Mouse (Mus musculus) cortical plate, adult 2 months (tissue): ENCODE measurements around the gene 4833427G06Rik. TPM values are rescaled to one million over a fixed set of nuclear protein-coding genes. Genes with fewer than 3 reads are reported as not detected.

Source experiments
- H3K27ac ChIP-seq: fragments of 200-500 bp; 2 replicates; pipeline ENCODE4 v1.5.1; 2012; ENCODE audit warnings: low read length, control low read depth, inconsistent platforms; ENCODE audit not compliant: insufficient read depth
- H3K4me1 ChIP-seq: fragments of 200-500 bp; 2 replicates; pipeline ENCODE4 v1.6.1; 2011; ENCODE audit warnings: low read length; ENCODE audit not compliant: control insufficient read depth, insufficient read depth
- H3K4me3 ChIP-seq: fragments of 200-500 bp; 2 replicates; pipeline ENCODE4 v1.5.1; 2011; ENCODE audit warnings: mild to moderate bottlenecking, low read length, control low read depth; ENCODE audit not compliant: insufficient read depth
- CTCF ChIP-seq: fragments of 200-500 bp; IDR thresholded peaks from 2 replicates; pipeline ENCODE4 v1.5.1; 2011; ENCODE audit warnings: mild to moderate bottlenecking, control low read depth, low read length; ENCODE audit not compliant: insufficient read depth; ENCODE audit errors: extremely low read depth
- POLR2A ChIP-seq: fragments of 200-500 bp; IDR thresholded peaks from 2 replicates; pipeline ENCODE4 v1.6.1; 2011; ENCODE audit warnings: mild to moderate bottlenecking, low read length, control low read depth; ENCODE audit not compliant: insufficient read depth; ENCODE audit errors: extremely low read depth
- polyA plus RNA-seq: library from polyadenylated mRNA; depleted of rRNA; stranded (reverse); fragments of >200 nt; gene quantifications from 2 replicates; pipeline ENCODE4 v1.2.3, GENCODE M21; 2012

Gene 4833427G06Rik
- polyA plus RNA-seq, 1 experiment: 0.35 TPM

DNA sequence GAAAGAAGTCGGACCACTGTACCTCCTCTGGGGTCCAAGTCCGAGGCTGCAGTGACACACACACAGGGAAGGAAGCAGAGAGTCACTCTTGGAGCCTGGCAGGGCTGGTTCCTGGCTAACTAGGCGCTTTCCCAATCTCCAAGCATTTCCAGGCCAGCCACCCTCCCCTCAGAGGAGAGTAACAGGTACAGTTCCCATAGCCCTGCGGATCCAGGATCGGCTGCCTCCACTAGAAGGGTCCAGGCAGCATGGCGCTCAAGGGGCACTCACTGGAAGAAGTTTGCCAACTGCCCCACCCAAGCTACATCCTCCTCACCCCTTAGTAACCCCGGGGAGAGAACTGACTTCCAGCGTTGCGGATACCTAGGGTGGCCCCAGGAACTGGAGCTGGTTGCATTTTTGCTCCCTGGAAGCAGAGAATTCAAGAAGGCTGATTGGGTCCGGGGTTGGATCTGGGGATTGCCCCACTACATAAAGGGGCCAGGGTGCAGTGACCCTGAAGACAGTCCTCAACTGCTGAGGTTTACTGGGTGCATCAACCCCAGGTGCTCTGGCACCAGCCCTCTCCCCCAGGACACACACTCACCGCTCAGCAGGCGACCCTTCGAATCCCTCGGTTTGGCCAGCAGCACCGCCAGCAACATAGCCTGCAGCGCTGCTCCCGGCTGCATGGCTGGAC lies 25.4 kb downstream of the 4833427G06Rik start:
- Histone ChIP-seq H3K4me3 (peak overlapping the region; percentile 36), H3K27ac (no peak overlapping the region), H3K4me1 (no peaks in the 10 kb centered on the region)
- TF ChIP-seq POLR2A (no peak), CTCF (no peak)

DNA sequence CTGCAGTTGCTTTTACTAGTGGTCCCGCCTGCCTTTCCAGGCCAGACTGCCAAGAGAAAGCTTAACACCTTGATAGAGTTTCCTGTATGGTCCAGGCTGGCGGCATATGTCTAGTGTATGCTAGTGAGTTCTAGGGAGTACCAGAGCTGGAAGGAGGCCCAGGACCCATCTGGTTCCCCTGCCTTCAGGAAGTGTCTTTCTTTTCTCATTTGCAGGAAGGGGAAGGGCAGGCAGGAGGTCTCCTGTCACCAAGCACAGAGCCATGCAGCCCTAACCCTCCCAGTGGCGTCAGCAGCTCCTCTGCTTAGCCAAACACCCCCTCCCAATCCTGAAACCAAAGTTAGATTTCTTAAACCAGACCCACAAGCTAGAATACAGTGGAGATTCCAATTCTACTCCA lies 26.1 kb downstream of the 4833427G06Rik start:
- Histone ChIP-seq H3K27ac (no peak overlapping the region), H3K4me3 (peak overlapping the region; percentile 36; the same call in 1 of the 2 replicates), H3K4me1 (no peaks in the 10 kb centered on the region)
- no peak for TF ChIP-seq CTCF

DNA sequence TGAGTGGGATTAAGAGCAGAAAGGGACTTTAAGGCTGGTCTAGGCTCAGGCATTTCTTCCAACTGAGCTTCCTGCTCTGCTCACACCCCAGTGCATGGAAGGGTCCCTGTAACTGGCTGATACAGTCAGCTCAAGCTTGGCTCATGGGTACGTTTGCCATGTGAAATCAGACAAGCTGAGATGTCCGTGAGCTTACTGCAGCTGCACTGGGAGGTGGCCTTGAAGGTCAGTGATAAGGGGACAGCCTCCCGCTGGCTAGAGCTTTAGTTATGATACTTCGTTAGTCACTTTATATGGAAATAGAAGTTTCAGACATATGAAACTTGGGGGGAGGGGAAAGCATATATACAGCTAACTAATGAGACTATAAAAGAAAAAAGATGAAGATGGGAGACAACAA lies 31.1 kb downstream of the 4833427G06Rik start:
- Histone ChIP-seq H3K27ac (no peak overlapping the region), H3K4me1 (no peaks in the 10 kb centered on the region), H3K4me3 (no peak overlapping the region)
- TF ChIP-seq POLR2A: no peak
- TF ChIP-seq CTCF: no peak

DNA sequence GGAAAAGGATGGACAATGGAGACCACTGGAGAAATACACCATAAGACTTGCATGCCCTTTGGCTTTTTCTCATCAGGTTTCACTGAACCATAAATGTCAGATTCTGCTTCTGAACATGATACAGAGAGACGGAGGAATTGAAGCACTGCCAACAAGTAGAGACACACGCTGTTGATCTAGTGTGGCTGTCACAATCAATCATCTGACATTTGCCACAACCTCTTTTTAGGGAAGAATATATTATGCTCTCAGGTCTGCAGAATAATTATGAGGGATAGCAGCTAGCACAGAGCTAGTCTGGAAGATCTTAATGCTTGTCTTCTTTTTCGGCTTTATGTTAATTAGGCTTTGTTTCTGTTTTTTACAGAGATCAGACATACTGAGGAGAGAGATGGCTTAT lies 33.7 kb downstream of the 4833427G06Rik start:
- H3K4me1 ChIP-seq: no peaks in the 10 kb centered on the region
- no peak overlapping the region for H3K27ac ChIP-seq
- no peak for TF ChIP-seq CTCF
- TF ChIP-seq POLR2A: no peak
- no peak overlapping the region for H3K4me3 ChIP-seq

DNA sequence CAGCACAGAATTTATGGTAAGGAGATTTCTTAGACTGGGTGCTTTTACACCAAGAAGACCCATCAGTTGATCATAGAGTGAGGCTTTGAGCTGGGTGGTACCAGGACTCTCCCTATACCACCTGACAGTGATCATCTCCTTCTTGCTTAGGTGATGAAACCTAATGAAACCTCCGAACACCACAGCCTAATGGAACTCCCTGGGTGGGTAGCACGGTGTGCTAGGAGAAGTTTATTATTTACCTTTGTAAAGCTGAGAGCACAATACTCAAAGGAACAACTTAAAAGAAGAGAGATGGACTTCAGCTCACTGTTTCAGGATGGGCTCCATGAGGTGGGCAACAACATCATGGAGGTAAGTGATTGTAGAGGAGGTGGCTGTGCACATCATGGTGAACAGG lies 41.3 kb downstream of the 4833427G06Rik start, which contains the start of gene Btg4:
TSS of gene Btg4 (plus strand) at position 301 of the 400 bp plus-strand sequence.
- no peak for TF ChIP-seq POLR2A
- no peak for TF ChIP-seq CTCF
- Histone ChIP-seq H3K4me1 (no peaks in the 10 kb centered on the region), H3K4me3 (no peak within 1 kb of the TSS), H3K27ac (no peak within 1 kb of the TSS)

DNA sequence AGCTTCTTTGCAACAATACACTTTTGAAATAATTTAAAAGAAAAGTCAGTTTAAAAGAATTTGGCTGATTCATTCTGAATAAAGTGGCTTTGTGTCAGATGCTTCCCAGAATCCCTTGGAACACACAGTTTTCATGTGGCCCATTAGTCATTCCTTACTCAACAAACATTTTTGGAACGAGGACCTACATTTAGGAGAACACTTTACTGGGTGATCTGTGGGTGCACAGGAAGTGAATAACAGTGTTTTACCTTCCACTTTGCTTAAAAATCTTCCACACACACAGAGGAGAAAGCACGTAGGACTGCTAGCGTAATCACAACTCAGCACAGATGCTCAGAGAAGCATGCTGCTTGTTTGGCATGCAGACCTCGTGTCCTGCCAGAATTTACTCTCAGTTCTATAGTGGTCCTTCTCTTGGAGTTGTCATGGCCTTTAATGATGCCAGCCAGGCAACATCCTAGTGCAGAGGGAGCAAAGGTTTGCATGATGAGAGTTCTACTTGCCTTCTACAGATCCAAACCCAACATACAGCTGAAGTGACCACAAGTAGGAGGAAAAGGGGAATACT lies 42.8 kb downstream of the 4833427G06Rik start:
- H3K27ac ChIP-seq: no peak overlapping the region
- no peak for TF ChIP-seq CTCF
- TF ChIP-seq POLR2A: no peak
- H3K4me1 ChIP-seq: no peaks in the 10 kb centered on the region
- H3K4me3 ChIP-seq: no peak overlapping the region

DNA sequence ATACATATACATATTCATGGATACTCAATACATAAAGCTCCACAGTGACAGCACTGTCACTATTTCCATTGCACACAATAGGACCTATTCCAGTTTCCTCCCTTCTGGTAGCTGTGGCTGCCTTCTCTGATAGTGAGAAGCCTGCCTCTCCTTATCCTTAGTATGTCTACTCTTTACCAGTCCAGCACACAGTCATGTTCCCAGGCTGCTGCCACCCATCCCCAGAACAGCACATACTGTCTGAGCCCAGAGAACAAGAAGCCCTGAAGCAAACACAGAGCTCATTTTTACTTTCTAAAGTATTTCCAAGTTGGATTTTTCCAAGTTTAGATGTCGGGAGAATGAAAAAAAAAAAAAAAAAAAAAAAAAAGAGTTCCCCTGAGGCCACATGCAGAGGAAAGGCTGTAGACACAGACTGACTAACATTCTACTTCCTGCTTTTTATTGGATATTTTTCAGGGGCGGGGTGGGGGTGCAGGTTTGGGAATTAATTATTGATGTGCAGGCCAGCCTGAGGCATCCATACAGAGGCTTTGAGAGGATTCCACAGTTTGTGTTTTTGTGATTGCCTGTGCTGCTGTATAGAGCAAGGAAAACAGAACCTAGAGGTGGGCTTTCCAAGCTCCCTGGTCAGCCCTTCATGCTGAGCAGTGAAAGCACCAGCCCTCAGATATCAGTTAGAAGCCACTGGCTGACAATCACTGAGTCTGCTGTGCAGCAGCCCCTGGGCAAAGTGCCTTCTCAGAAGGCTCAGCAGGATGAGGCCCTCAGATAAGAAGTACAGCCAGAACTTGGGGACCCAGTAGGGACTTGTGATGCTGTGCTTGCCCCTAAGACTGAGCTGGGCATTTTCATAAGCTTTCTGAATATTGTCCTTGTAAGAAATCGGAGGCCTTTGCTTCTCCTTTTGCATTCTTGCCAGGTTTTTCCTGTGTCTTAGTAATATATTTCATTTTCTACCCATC lies 45.2 kb downstream of the 4833427G06Rik start:
- TF ChIP-seq POLR2A (no peak), CTCF (no peak)
- H3K4me1 ChIP-seq: no peaks in the 10 kb centered on the region

DNA sequence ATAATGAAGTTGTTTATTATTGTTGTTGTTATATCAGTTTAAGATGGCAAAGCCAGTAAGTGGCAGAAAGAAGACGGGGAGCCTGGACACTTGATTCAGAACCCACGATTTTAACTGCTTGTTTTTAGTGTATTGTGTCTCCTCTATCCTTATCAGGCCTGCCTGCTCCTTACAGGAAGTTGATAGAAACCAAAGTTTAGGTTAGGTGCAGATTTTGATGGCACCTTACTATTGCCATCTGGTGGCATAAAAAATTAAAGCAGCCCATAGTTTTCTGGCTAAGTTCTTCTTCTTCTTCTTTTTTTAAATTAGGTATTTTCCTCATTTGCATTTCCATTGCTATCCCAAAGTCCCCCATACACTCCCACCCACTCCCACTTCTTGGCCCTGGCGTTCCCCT lies 49.7 kb downstream of the 4833427G06Rik start:
- no peak overlapping the region for H3K27ac ChIP-seq
- no peak overlapping the region for H3K4me3 ChIP-seq
- TF ChIP-seq POLR2A (no peak), CTCF (no peak)
- no peaks in the 10 kb centered on the region for H3K4me1 ChIP-seq

More for the DNA sequence above, 45.2 kb downstream of the 4833427G06Rik start:
- H3K27ac ChIP-seq: no peak overlapping the region
- H3K4me3 ChIP-seq: no peak overlapping the region

DNA sequence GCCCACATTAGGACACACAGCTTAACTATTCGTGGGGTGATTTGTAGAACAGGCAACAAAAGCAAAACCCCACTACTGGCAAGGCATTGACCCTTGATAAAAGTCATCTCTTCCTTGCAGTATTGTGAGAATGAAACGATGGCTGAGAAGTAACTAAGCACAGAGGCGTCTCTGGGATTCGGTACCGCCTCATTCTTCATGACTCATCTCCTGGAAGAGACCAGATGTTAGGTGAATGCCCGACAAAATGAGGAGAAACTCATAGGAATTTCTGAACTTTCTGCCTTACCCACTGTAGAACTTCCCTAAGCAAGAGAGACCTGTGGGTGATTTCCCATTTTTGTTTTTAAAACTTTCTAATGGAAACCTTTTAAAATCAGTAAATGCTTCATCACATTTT lies 59.7 kb downstream of the 4833427G06Rik start:
- Histone ChIP-seq H3K4me1 (no peaks in the 10 kb centered on the region), H3K27ac (no peak overlapping the region), H3K4me3 (no peak overlapping the region)
- no peak for TF ChIP-seq CTCF
- TF ChIP-seq POLR2A: no peak
